Mouse (Mus musculus) MEL (cell line): ENCODE results near the gene Tgfbrap1. TPM values are rescaled to one million over a fixed set of nuclear protein-coding genes. Genes with fewer than 3 reads are reported as not detected.

ENCODE experiments used
- DNase-seq: peaks from one replicate; pipeline ENCODE4 v3.0.0; 2011; ENCODE audit warnings: low read depth, low spot score
- H3K27ac ChIP-seq: 2 replicates; pipeline ENCODE4 v1.5.1; 2012; ENCODE audit warnings: low read depth, mild to moderate bottlenecking, control low read depth, low read length, moderate library complexity; ENCODE audit not compliant: control insufficient read depth
- H3K27me3 ChIP-seq, 2 experiments: fragments of 150-350 bp in 1 of 2; sonication (generic) in 1 of 2; 2 replicates each; pipeline ENCODE4 v1.6.1; 2012; ENCODE audit warnings: low read length in 2 of 2, mild to moderate bottlenecking in 2 of 2, improper control_type of control experiment in 1 of 2, moderate library complexity in 1 of 2; ENCODE audit not compliant: insufficient read depth in 2 of 2, control insufficient read depth in 1 of 2
- H3K36me3 ChIP-seq, 2 experiments: 2 replicates each; pipeline ENCODE4 v1.6.1; 2012 to 2014; ENCODE audit warnings: low read length in 2 of 2, improper control_type of control experiment in 1 of 2, inconsistent platforms in 1 of 2, mild to moderate bottlenecking in 1 of 2; ENCODE audit not compliant: insufficient read depth in 2 of 2, control insufficient read depth in 1 of 2
- H3K4me1 ChIP-seq, 2 experiments: fragments of 150-350 bp in 1 of 2; sonication (generic) in 1 of 2; 2 replicates each; pipeline ENCODE4 v1.6.1; 2012; ENCODE audit warnings: low read length in 2 of 2, improper control_type of control experiment in 1 of 2, mild to moderate bottlenecking in 1 of 2; ENCODE audit not compliant: insufficient read depth in 2 of 2, control insufficient read depth in 1 of 2
- H3K4me3 ChIP-seq, 2 experiments: fragments of 150-350 bp in 1 of 2; sonication (generic) in 1 of 2; 2 replicates each; pipeline ENCODE4 v1.5.1; 2012; ENCODE audit warnings: low read depth in 2 of 2, low read length in 2 of 2, mild to moderate bottlenecking in 2 of 2, moderate library complexity in 2 of 2, control low read depth in 1 of 2, improper control_type of control experiment in 1 of 2; ENCODE audit not compliant: control insufficient read depth in 1 of 2, insufficient read depth in 1 of 2
- H3K79me2 ChIP-seq: 2 replicates; pipeline ENCODE4 v1.6.1; 2012; ENCODE audit warnings: mild to moderate bottlenecking, low read length, moderate library complexity; ENCODE audit not compliant: control insufficient read depth, poor library complexity, insufficient read depth
- H3K9ac ChIP-seq: 2 replicates; pipeline ENCODE4 v1.6.1; 2012; ENCODE audit warnings: low read depth, mild to moderate bottlenecking, control low read depth, low read length, moderate library complexity; ENCODE audit not compliant: control insufficient read depth, poor library complexity, severe bottlenecking
- H3K9me3 ChIP-seq: fragments of 150-350 bp; sonication (generic); replicated peaks from 2 replicates; pipeline ENCODE4 v1.6.1; 2012; ENCODE audit warnings: mild to moderate bottlenecking, low read length, improper control_type of control experiment, moderate library complexity; ENCODE audit not compliant: insufficient read depth
- CHD1 ChIP-seq: IDR thresholded peaks from 2 replicates; pipeline ENCODE4 v1.6.1; 2012; ENCODE audit warnings: low read depth, mild to moderate bottlenecking, inconsistent platforms, low read length, improper control_type of control experiment
- E2F4 ChIP-seq: IDR thresholded peaks from 2 replicates; pipeline ENCODE4 v1.6.1; 2011; ENCODE audit warnings: low read depth, low read length, improper control_type of control experiment, borderline replicate concordance
- ELF1 ChIP-seq: IDR thresholded peaks from 2 replicates; pipeline ENCODE4 v1.6.1; 2014; ENCODE audit warnings: low read depth, mild to moderate bottlenecking, inconsistent platforms, low read length, improper control_type of control experiment, moderate library complexity
- EP300 ChIP-seq, 2 experiments: IDR thresholded peaks; 2 replicates each; pipeline ENCODE4 v1.6.1; 2011; ENCODE audit warnings: improper control_type of control experiment in 2 of 2, low read length in 2 of 2, low read depth in 1 of 2, mild to moderate bottlenecking in 1 of 2
- ETS1 ChIP-seq: IDR thresholded peaks from 2 replicates; pipeline ENCODE4 v1.6.1; 2012; ENCODE audit warnings: low read depth, mild to moderate bottlenecking, inconsistent platforms, low read length, improper control_type of control experiment, moderate library complexity
- GABPA ChIP-seq: IDR thresholded peaks from 2 replicates; pipeline ENCODE4 v1.6.1; 2012; ENCODE audit warnings: low read depth, mild to moderate bottlenecking, inconsistent platforms, low read length, improper control_type of control experiment, moderate library complexity
- GATA1 ChIP-seq: IDR thresholded peaks from 2 replicates; pipeline ENCODE4 v1.6.1; 2011; ENCODE audit warnings: low read depth, low read length, improper control_type of control experiment
- JUND ChIP-seq: IDR thresholded peaks from 2 replicates; pipeline ENCODE4 v1.6.1; 2011; ENCODE audit warnings: low read depth, mild to moderate bottlenecking, improper control_type of control experiment, low read length
- KAT2A ChIP-seq: conservative IDR thresholded peaks from 2 replicates; pipeline ENCODE4 v1.6.1; 2012; ENCODE audit warnings: low read depth, low read length, improper control_type of control experiment, inconsistent platforms
- MAFK ChIP-seq: IDR thresholded peaks from 2 replicates; pipeline ENCODE4 v1.6.1; 2011; ENCODE audit warnings: low read depth, mild to moderate bottlenecking, low read length, improper control_type of control experiment, borderline replicate concordance
- MAX ChIP-seq: IDR thresholded peaks from 2 replicates; pipeline ENCODE4 v1.6.1; 2011; ENCODE audit warnings: low read length, improper control_type of control experiment
- MAZ ChIP-seq: IDR thresholded peaks from 2 replicates; pipeline ENCODE4 v1.6.1; 2012; ENCODE audit warnings: low read depth, mild to moderate bottlenecking, inconsistent platforms, low read length, improper control_type of control experiment
- MXI1 ChIP-seq: IDR thresholded peaks from 2 replicates; pipeline ENCODE4 v1.6.1; 2011; ENCODE audit warnings: mild to moderate bottlenecking, low read depth, low read length, improper control_type of control experiment
- MYC ChIP-seq: IDR thresholded peaks from 2 replicates; pipeline ENCODE4 v1.6.1; 2011; ENCODE audit warnings: low read depth, mild to moderate bottlenecking, low read length, improper control_type of control experiment, moderate library complexity
- NELFE ChIP-seq: IDR thresholded peaks from 2 replicates; pipeline ENCODE4 v1.6.1; 2011; ENCODE audit warnings: low read depth, low read length, improper control_type of control experiment
- POLR2A ChIP-seq, 2 experiments: IDR thresholded peaks; 2 replicates each; pipeline ENCODE4 v1.6.1; 2011 to 2012; ENCODE audit warnings: low read length in 2 of 2, mild to moderate bottlenecking in 2 of 2, control low read depth in 1 of 2, improper control_type of control experiment in 1 of 2, low read depth in 1 of 2, moderate library complexity in 1 of 2; ENCODE audit not compliant: control insufficient read depth in 1 of 2, insufficient read depth in 1 of 2, poor library complexity in 1 of 2
- POLR2AphosphoS2 ChIP-seq: IDR thresholded peaks from 2 replicates; pipeline ENCODE4 v1.6.1; 2011; ENCODE audit warnings: low read length, improper control_type of control experiment
- RAD21 ChIP-seq: IDR thresholded peaks from 2 replicates; pipeline ENCODE4 v1.6.1; 2011; ENCODE audit warnings: mild to moderate bottlenecking, low read depth, low read length, improper control_type of control experiment
- RCOR1 ChIP-seq: IDR thresholded peaks from 2 replicates; pipeline ENCODE4 v1.6.1; 2012; ENCODE audit warnings: low read depth, mild to moderate bottlenecking, inconsistent platforms, low read length, improper control_type of control experiment
- SIN3A ChIP-seq: IDR thresholded peaks from 2 replicates; pipeline ENCODE4 v1.6.1; 2012; ENCODE audit warnings: low read length, improper control_type of control experiment, inconsistent platforms
- TCF12 ChIP-seq: IDR thresholded peaks from 2 replicates; pipeline ENCODE4 v1.6.1; 2014; ENCODE audit warnings: low read depth, mild to moderate bottlenecking, inconsistent platforms, low read length, improper control_type of control experiment, moderate library complexity
- ZC3H11A ChIP-seq: IDR thresholded peaks from 2 replicates; pipeline ENCODE4 v1.6.1; 2012; ENCODE audit warnings: low read depth, mild to moderate bottlenecking, inconsistent platforms, low read length, improper control_type of control experiment
- ZMIZ1 ChIP-seq: IDR thresholded peaks from 2 replicates; pipeline ENCODE4 v1.6.1; 2012; ENCODE audit warnings: low read depth, mild to moderate bottlenecking, inconsistent platforms, low read length, improper control_type of control experiment, moderate library complexity
- ZNF384 ChIP-seq: IDR thresholded peaks from 2 replicates; pipeline ENCODE4 v1.6.1; 2012; ENCODE audit warnings: low read depth, mild to moderate bottlenecking, inconsistent platforms, low read length, improper control_type of control experiment
- polyA plus RNA-seq, 2 experiments: library from polyadenylated mRNA; stranded (reverse) in 1 of 2; unstranded in 1 of 2; fragments of >175 nt in 1 of 2; fragments of >200 nt in 1 of 2; gene quantifications; 2 replicates each; pipeline versions ENCODE4 v1.2.1 to v1.2.4; 2012; ENCODE audit warnings: low replicate concordance in 2 of 2, low read depth in 1 of 2; ENCODE audit not compliant: insufficient read length in 2 of 2, insufficient read depth in 1 of 2, missing spikeins in 1 of 2
- total RNA-seq: library from RNA; depleted of rRNA; stranded (reverse); fragments of 300-350 nt; gene quantifications from 2 replicates; pipeline ENCODE4 v1.2.3, GENCODE M21; 2012

Tgfbrap1 gene
- total and polyA plus RNA-seq, 3 experiments = 9.2 to 17.6 TPM; not detected in 1

- DNase-seq = peak; percentile 59
- H3K27ac ChIP-seq = peak overlapping the region; percentile 29
- H3K36me3 ChIP-seq = peaks cover 2 to 16% of the 10 kb centered on the region in 2 experiments
- TF ChIP-seq CHD1 (no peak), GABPA (no peak), MAX (peak; percentile 44; the same call in 1 of the 2 replicates), GATA1 (0 out of 2 replicates have a peak, but pooled peaks have one; percentile 17), RCOR1 (no peak), MXI1 (peak; percentile 37; the same call in 1 of the 2 replicates), MAZ (no peak), POLR2A (IDR thresholded peaks at IDR 0.05; ENCODE audit: control insufficient read depth in 1 of 2, insufficient read depth in 1 of 2, low read depth in 1 of 2, low read length in 2 of 2, poor library complexity in 1 of 2) (no peak), ZNF384 (peak; percentile 63; the same call in 1 of the 2 replicates), ETS1 (0 out of 2 replicates have a peak, but pooled peaks have one; percentile 17), EP300 (IDR thresholded peaks at IDR 0.05; ENCODE audit: low read depth in 1 of 2, low read length in 2 of 2) (peak in 1 of 2 experiments; percentile 54; a peak in 2 of 4 replicates), JUND (no peak), MYC (peak; percentile 80; the same call in 1 of the 2 replicates), KAT2A (no peak), ELF1 (peak; percentile 58; the same call in 1 of the 2 replicates)
- no peaks in the 10 kb centered on the region for H3K9me3 ChIP-seq
- H3K79me2 ChIP-seq = peaks cover 6% of the 10 kb centered on the region; the same call in 1 of the 2 replicates
- 0 out of 2 replicates have a peak overlapping the region, but pooled peaks have one; percentile 3 for H3K9ac ChIP-seq
- H3K4me3 ChIP-seq = no peak overlapping the region
- no peaks in the 10 kb centered on the region for H3K27me3 ChIP-seq
- H3K4me1 ChIP-seq = peaks cover 9 to 16% of the 10 kb centered on the region in 2 experiments
Measured at GRCm38 (mm10) chr1:43078124-43078523, 20.3 kb downstream of the Tgfbrap1 start.

GRCm38 (mm10) chr1:43074791-43075190, 23.6 kb downstream of the Tgfbrap1 start:
- no peak for DNase-seq
- H3K4me3 ChIP-seq = no peak overlapping the region
- H3K9me3 ChIP-seq = no peaks in the 10 kb centered on the region
- H3K27ac ChIP-seq = no peak overlapping the region
- no peak overlapping the region for H3K9ac ChIP-seq
- TF ChIP-seq MAX = no peak
- no peak for TF ChIP-seq ZC3H11A
- TF ChIP-seq EP300 (IDR thresholded peaks at IDR 0.05; ENCODE audit: low read depth in 1 of 2, low read length in 2 of 2) = no peak
- TF ChIP-seq MAFK = no peak
- no peak for TF ChIP-seq TCF12
- no peak for TF ChIP-seq SIN3A
- TF ChIP-seq CHD1 = no peak
- no peak for TF ChIP-seq MAZ
- TF ChIP-seq MXI1 = no peak
- no peak for TF ChIP-seq ETS1
- no peak for TF ChIP-seq RAD21
- TF ChIP-seq E2F4 = no peak
- TF ChIP-seq ZMIZ1 = no peak
- no peak for TF ChIP-seq ELF1
- TF ChIP-seq NELFE = no peak
- TF ChIP-seq POLR2AphosphoS2 = no peak
- 0 out of 2 replicates have a peak, but pooled peaks cover 2% of the 10 kb centered on the region for H3K79me2 ChIP-seq
- H3K36me3 ChIP-seq = peaks cover 2 to 24% of the 10 kb centered on the region in 2 experiments
- no peaks in the 10 kb centered on the region for H3K27me3 ChIP-seq
- H3K4me1 ChIP-seq = peaks cover 18 to 22% of the 10 kb centered on the region in 2 experiments
